Mouse (Mus musculus) megakaryocyte, embryonic 14.5 days (primary cell): ENCODE results near the gene Pgs1.

Experiments used
- FLI1 ChIP-seq: IDR thresholded peaks from 2 replicates; pipeline ENCODE4 v1.6.1; 2012; ENCODE audit warnings: low read length, inconsistent platforms, mixed read lengths
- GATA1 ChIP-seq: IDR thresholded peaks from 3 replicates; pipeline ENCODE4 v1.6.1; 2012; ENCODE audit warnings: mixed read lengths, low read length, inconsistent platforms, borderline replicate concordance

DNA sequence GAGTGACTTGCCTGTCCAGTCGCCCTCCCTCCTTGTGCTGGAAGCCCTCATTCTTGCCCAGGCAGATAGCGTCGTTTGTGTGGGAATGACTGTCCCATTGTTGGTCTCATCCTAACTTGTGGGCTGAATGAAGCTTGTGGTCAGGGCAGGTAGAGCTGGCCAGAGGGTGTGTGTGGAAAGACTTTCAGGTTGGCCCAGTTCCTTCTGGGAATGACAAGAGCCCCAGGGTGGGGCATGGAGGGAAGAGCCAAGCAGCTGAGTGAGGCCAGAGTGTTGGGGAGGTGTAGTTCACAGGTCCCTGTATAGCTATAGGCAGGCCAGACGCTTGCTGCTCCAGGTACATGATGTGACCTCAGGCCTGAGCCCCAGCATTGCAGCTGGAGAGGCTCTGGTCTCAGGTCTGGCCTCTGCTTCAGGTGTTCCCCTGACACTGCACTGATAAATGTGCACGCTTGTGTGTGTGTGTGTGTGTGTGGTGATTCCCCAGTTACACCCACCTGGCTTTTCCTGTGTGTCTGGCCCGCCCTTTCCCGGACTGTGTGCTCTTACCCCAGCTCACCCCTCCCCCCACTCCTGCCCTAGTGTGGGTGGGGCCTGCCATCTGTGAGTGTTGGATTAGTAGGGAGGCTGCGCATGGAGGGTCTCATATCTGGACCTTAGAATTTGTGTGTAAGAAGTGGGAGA lies 21.5 kb downstream of the Pgs1 start:
- TF ChIP-seq GATA1 = no peak
- TF ChIP-seq FLI1 = no peak
